Mouse (Mus musculus) c-Kit-positive CD71-positive TER-119-negative erythroid progenitor cells, embryonic 14.5 days (primary cell): ENCODE measurements at regions not wholly inside any gene's neighbourhood (a gene's known extent, or its start where the extent isn't known, plus 50 kb on each side); places are given as distances from the start of the nearest gene placed in this dataset.

Source experiments
- DNase-seq: peaks from one replicate; pipeline ENCODE4 v3.0.0-alpha.2; 2013; ENCODE audit warnings: low read depth

- DNase-seq: no peak
These were observed 126.3 kb upstream of the Klf14 start for GRCm38 (mm10) chr6:31085063-31085759.

- DNase-seq: no peak
These were observed 126.9 kb upstream of the Klf14 start for GRCm38 (mm10) chr6:31085760-31086108.

GRCm38 (mm10) chr6:31086283-31086682 lies 127.4 kb upstream of the Klf14 start:
- DNase-seq: no peak

GRCm38 (mm10) chr6:31086798-31087360 lies 128.0 kb upstream of the Klf14 start:
- DNase-seq: no peak

GRCm38 (mm10) chr6:31087511-31087910 lies 128.6 kb upstream of the Klf14 start:
- DNase-seq: no peak

- no peak for DNase-seq
These were observed 129.5 kb upstream of the Klf14 start for GRCm38 (mm10) chr6:31088147-31088972.

GRCm38 (mm10) chr6:31088973-31089368 lies 130.1 kb upstream of the Klf14 start:
- DNase-seq: no peak

- no peak for DNase-seq
These were observed 131.4 kb upstream of the Klf14 start for GRCm38 (mm10) chr6:31090288-31090687.

GRCm38 (mm10) chr6:31090791-31091190 lies 131.9 kb upstream of the Klf14 start:
- no peak for DNase-seq

- DNase-seq: no peak
These were observed 133.4 kb upstream of the Klf14 start for GRCm38 (mm10) chr6:31092324-31092723.

- DNase-seq: no peak
These were observed 133.9 kb upstream of the Klf14 start for GRCm38 (mm10) chr6:31092760-31093159.

GRCm38 (mm10) chr6:31095943-31096714 lies 137.3 kb upstream of the Klf14 start:
- no peak for DNase-seq

- no peak for DNase-seq
These were observed 137.9 kb upstream of the Klf14 start for GRCm38 (mm10) chr6:31096787-31097186.

- DNase-seq: no peak
These were observed 138.4 kb upstream of the Klf14 start for GRCm38 (mm10) chr6:31097254-31097653.

- no peak for DNase-seq
These were observed 139.2 kb upstream of the Klf14 start for GRCm38 (mm10) chr6:31098106-31098505.

GRCm38 (mm10) chr6:31100084-31100579 lies 141.3 kb upstream of the Klf14 start:
- no peak for DNase-seq

GRCm38 (mm10) chr6:31100749-31101148 lies 141.9 kb upstream of the Klf14 start:
- no peak for DNase-seq

GRCm38 (mm10) chr6:31106144-31106836 lies 147.4 kb upstream of the Klf14 start:
- no peak for DNase-seq

- DNase-seq: no peak
These were observed 148.0 kb upstream of the Klf14 start for GRCm38 (mm10) chr6:31106856-31107359.

GRCm38 (mm10) chr6:31107360-31107759 lies 148.5 kb upstream of the Klf14 start:
- no peak for DNase-seq

GRCm38 (mm10) chr6:31107916-31108685 lies 149.2 kb upstream of the Klf14 start:
- no peak for DNase-seq
